Mouse (Mus musculus) lung, adult 2 months (tissue): ENCODE data around the gene Inpp5a.

Source experiments
- CTCF ChIP-seq: fragments of 200-500 bp; IDR thresholded peaks from 2 replicates; pipeline ENCODE4 v1.5.1; 2011; ENCODE audit warnings: mild to moderate bottlenecking, low read length, control low read depth; ENCODE audit not compliant: insufficient read depth
- POLR2A ChIP-seq: fragments of 200-500 bp; IDR thresholded peaks from 2 replicates; pipeline ENCODE4 v1.6.1; 2011; ENCODE audit warnings: low read depth, mild to moderate bottlenecking, control low read depth, low read length, borderline replicate concordance; ENCODE audit errors: extremely low read depth

DNA sequence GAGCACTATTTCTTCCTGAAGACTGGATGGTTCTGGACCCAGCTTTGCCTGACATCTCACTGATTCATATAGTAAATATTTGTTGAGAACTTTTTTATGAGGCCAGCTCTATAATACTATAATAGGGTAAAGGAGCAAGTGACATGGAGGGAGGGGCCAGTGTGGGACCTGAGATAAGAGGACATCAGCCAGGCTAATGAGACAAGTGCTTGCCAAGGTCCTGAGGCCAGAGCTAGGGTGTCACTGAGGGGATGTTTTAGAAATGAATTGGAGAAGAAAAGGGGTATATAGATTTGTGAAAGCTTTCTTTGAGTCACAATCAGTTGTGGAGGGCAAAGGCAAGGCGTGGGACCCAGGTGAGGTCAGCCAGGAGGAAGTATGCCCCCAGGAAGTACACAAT, 4.4 kb upstream of the Inpp5a start:
- TF ChIP-seq POLR2A (no peak), CTCF (no peak)
